Mouse (Mus musculus) liver, embryonic 11.5 days (tissue): ENCODE measurements around the gene Gan. TPM values are rescaled to one million over a fixed set of nuclear protein-coding genes. Genes with fewer than 3 reads are reported as not detected.

ENCODE experiments used
- ATAC-seq: fragments of 200-750 bp; cut with Nextera tagmentation; replicated peaks from 2 replicates; pipeline ENCODE4 v1.8.0; 2017; ENCODE audit warnings: moderate number of reproducible peaks, mild to moderate bottlenecking, moderate TSS enrichment, moderate library complexity; ENCODE audit not compliant: low FRiP score
- DNase-seq: peaks from one replicate; pipeline ENCODE4 v3.0.0-alpha.2; 2017; ENCODE audit warnings: low spot score
- H3K27ac ChIP-seq: fragments of 300-500 bp; sonication (generic); 2 replicates; pipeline ENCODE4 v1.5.1; 2014; ENCODE audit warnings: mild to moderate bottlenecking, low read depth, low read length, control low read depth
- H3K27me3 ChIP-seq: fragments of 300-500 bp; sonication (generic); replicated peaks from 2 replicates; pipeline ENCODE4 v1.6.1; 2014; ENCODE audit warnings: low read length, mixed read lengths; ENCODE audit not compliant: control insufficient read depth, insufficient read depth
- H3K36me3 ChIP-seq: fragments of 300-500 bp; sonication (generic); 2 replicates; pipeline ENCODE4 v1.6.1; 2014; ENCODE audit warnings: mild to moderate bottlenecking, low read length, moderate library complexity, mixed read lengths; ENCODE audit not compliant: control insufficient read depth, insufficient read depth
- H3K4me1 ChIP-seq: fragments of 300-500 bp; sonication (generic); replicated peaks from 2 replicates; pipeline ENCODE4 v1.6.1; 2014; ENCODE audit warnings: low read length, mixed read lengths; ENCODE audit not compliant: control insufficient read depth, insufficient read depth
- H3K4me2 ChIP-seq: fragments of 300-500 bp; sonication (generic); 2 replicates; pipeline ENCODE4 v1.6.1; 2014; ENCODE audit warnings: mild to moderate bottlenecking, control low read depth, moderate library complexity
- H3K4me3 ChIP-seq: fragments of 300-500 bp; sonication (generic); 2 replicates; pipeline ENCODE4 v1.5.1; 2014; ENCODE audit warnings: low read depth, low read length, control low read depth
- H3K9ac ChIP-seq: fragments of 300-500 bp; sonication (generic); 2 replicates; pipeline ENCODE4 v1.6.1; 2014; ENCODE audit warnings: low read depth, low read length, control low read depth
- H3K9me3 ChIP-seq: fragments of 300-500 bp; sonication (generic); 2 replicates; pipeline ENCODE4 v1.6.1; 2016; ENCODE audit warnings: low read length, inconsistent platforms, mixed read lengths; ENCODE audit not compliant: control insufficient read depth
- WGBS: fragments of 180-500 bp; shearing (Covaris S2); extraction: QIAGEN DNeasy Blood & Tissue Kit; methylation state at CpG from one replicate; pipeline ENCODE4 v1.1.7; 2014; 5-methylcytosine and 5-hydroxymethylcytosine counted together
- polyA plus RNA-seq: library from polyadenylated mRNA; unstranded; fragments of >200 nt; fragmentation: Nextera tagmentation; extraction: Ambion mirVana; gene quantifications from 2 replicates; pipeline ENCODE4 v1.2.1, GENCODE M21; 2014

Gan gene
- polyA plus RNA-seq, 1 experiment from 2014 or later: 2.1 TPM

DNA sequence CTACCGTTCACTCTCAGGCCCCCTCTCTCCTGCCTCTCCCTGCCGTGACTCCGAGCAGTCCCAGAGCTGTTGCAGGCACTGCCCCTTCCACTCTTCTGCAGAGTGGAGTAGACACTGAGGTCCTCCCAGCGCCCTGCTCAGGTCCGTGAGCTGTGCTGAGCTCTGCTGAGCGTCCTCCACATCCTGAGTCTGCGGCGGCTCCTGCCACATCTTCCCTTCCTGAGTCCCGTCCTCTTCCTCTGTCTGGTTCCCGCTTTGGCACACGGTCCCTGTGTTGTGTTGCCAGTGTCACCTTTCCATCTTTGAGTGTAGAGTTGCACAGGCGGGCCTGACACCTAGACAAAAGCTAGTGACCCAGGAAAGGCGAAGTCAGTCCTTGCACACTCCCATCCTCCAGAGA, 42.4 kb downstream of the Gan start:
- 66% methylated on average over 13 of the region's 13 CpGs for WGBS
- Histone ChIP-seq H3K27ac (peak overlapping the region; percentile 87), H3K27me3 (no peaks in the 10 kb centered on the region), H3K36me3 (peaks cover 14% of the 10 kb centered on the region; the same call in 1 of the 2 replicates), H3K4me3 (no peak overlapping the region), H3K9me3 (no peaks in the 10 kb centered on the region), H3K9ac (peak overlapping the region; percentile 43; the same call in 1 of the 2 replicates), H3K4me2 (peak overlapping the region; percentile 37), H3K4me1 (peaks cover 46% of the 10 kb centered on the region)
- no peak for DNase-seq
- no peak for ATAC-seq

DNA sequence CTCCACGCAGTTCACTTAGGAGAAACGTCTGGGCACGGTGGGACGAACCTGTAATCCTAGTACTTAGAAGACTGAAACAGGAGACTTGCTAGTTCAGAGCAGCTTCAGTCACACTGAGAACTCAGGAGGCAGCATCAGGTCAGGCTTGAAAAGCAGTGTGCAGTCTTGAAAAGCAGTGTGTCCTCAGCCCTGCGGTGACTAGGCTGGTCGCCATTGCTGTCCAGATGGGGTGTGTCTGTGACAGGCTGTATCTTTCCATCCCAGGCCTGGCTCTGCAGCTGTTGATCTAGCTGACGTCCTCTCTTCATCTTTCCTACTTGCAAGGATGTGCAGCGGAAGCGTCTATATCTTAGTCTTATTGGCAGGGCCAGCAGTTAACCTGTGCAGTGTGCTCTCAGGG, 42.9 kb downstream of the Gan start:
- H3K9me3 ChIP-seq: no peaks in the 10 kb centered on the region
- H3K27ac ChIP-seq: peak overlapping the region; percentile 87
- ATAC-seq (peak; percentile 75), DNase-seq (peak; percentile 51)
- WGBS: 64% methylated on average over 9 of the region's 9 CpGs
- peak overlapping the region; percentile 37 for H3K4me2 ChIP-seq
- peak overlapping the region; percentile 43; the same call in 1 of the 2 replicates for H3K9ac ChIP-seq
- peaks cover 12% of the 10 kb centered on the region; the same call in 1 of the 2 replicates for H3K36me3 ChIP-seq
- no peak overlapping the region for H3K4me3 ChIP-seq
- no peaks in the 10 kb centered on the region for H3K27me3 ChIP-seq
- H3K4me1 ChIP-seq: peaks cover 46% of the 10 kb centered on the region

DNA sequence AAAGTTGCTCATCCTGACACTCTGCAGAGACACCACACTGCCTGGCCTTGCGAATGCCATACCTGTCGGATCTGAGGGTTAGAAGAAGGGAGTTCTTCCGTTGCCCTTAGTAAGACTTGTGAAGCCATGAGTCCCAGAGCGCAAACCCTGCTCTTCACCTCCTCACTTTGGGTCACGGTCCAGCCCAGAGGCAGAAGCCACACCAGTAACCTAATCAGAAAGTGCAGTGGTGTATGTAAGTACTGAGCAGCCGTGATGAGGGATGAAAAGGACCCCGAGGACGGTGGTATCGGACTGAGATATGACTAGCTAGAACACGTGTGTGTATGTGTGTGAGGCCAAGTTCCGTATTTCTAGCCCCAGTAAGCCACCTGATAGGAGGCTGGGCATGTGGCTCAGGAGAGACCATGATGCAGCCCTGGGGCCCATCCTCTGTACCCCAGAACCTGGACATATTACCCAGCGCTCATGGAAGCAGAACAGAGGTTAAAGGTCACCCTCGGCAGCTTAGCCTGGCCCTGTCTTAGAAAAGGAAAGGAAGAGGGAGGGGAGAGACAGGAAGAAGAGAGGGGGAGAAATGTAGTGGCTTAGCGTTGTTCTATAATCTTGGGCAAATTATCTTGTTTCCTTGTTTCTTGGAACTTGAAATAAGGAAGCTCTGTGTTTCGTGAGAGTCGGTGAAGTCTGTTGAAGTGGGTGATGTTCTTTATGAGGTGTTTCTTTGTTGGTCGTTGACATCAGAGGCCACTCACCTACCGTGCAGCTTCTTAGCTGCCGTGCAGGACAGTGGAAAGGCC, 43.5 kb downstream of the Gan start:
- Histone ChIP-seq H3K4me3 (no peak overlapping the region), H3K27ac (peak overlapping the region; percentile 87), H3K4me2 (peak overlapping the region; percentile 37), H3K4me1 (peaks cover 46% of the 10 kb centered on the region), H3K27me3 (no peaks in the 10 kb centered on the region), H3K9ac (0 out of 2 replicates have a peak overlapping the region, but pooled peaks have one; percentile 38), H3K36me3 (peaks cover 9% of the 10 kb centered on the region; the same call in 1 of the 2 replicates), H3K9me3 (no peaks in the 10 kb centered on the region)
- ATAC-seq (peak; percentile 30), DNase-seq (no peak)
- WGBS: 56% methylated on average over 19 of the region's 19 CpGs

DNA sequence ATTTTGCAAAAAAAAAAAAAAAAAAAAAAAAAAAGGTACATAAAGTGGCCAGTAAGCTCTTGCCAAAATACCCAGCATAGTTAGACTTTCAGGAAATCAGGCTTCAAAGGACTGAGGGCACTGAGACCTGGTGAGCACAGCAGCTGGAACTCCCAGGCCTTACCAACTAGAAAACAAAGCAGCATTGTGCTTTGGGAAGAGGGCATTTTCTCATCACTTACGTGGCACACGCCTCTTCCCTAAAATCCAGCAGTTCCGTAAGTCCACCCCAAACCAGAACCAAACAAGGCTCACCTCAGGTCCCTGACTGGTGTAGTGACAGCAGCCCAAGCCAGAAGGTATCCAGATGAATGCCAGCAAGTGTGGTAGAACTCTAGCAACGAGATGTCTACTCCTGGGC, 45.1 kb downstream of the Gan start:
- H3K4me1 ChIP-seq: peaks cover 34% of the 10 kb centered on the region
- DNase-seq (no peak), ATAC-seq (no peak)
- peaks cover 6% of the 10 kb centered on the region; the same call in 1 of the 2 replicates for H3K36me3 ChIP-seq
- WGBS: 95% methylated on average over 4 of the region's 4 CpGs
- H3K4me3 ChIP-seq: no peak overlapping the region
- no peaks in the 10 kb centered on the region for H3K9me3 ChIP-seq
- H3K27me3 ChIP-seq: no peaks in the 10 kb centered on the region
- no peak overlapping the region for H3K27ac ChIP-seq
- no peak overlapping the region for H3K9ac ChIP-seq
- H3K4me2 ChIP-seq: no peak overlapping the region

DNA sequence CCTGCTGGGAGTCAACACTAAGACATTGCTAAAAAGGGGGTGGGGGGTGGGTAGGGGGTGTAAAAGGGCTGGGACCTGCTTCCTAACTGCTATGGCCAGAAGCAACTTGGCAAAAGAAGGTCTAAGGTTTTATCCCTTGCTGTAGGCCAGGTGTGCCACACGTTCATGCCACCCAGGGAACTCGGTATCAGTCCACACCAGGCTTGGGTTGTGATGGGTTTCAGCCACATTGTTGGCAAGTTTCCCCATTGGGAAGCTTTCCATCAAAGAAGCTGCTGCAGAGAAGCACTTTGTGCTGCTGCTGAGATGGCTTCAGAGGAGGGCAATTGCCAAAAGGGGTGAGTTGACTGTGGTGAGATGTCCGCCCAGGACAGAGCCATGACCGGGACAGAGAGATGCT, 47.9 kb downstream of the Gan start:
- no peaks in the 10 kb centered on the region for H3K9me3 ChIP-seq

DNA sequence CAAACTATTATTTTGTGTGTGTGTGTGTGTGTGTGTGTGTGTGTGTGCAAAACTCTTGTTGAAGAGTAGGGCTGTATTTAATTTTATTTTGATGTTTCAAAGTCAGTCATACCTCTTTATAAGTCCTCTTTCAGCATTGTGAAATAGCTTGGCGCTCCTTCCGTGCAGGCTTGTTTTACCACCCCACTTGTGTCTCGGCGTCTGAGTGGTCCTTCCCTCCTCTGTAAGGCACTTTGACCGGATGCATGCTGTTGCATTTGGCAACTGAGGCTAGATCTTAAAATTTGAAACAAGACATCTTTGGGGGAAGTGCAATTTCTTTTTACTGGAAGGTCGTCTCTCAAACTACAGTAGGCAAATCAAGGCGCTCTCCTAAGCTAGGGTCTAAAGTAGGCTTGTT, 48.7 kb downstream of the Gan start:
- Histone ChIP-seq H3K4me1 (peaks cover 4% of the 10 kb centered on the region), H3K36me3 (peaks cover 6% of the 10 kb centered on the region; the same call in 1 of the 2 replicates), H3K4me3 (no peak overlapping the region), H3K9ac (no peak overlapping the region), H3K9me3 (no peaks in the 10 kb centered on the region), H3K4me2 (no peak overlapping the region), H3K27me3 (no peaks in the 10 kb centered on the region), H3K27ac (no peak overlapping the region)
- 91% methylated on average over 7 of the region's 7 CpGs for WGBS
- ATAC-seq (no peak), DNase-seq (no peak)

More for the DNA sequence above, 47.9 kb downstream of the Gan start:
- Histone ChIP-seq H3K36me3 (peaks cover 6% of the 10 kb centered on the region; the same call in 1 of the 2 replicates), H3K4me1 (peaks cover 12% of the 10 kb centered on the region), H3K27ac (no peak overlapping the region), H3K9ac (no peak overlapping the region), H3K4me3 (no peak overlapping the region), H3K27me3 (no peaks in the 10 kb centered on the region), H3K4me2 (no peak overlapping the region)
- WGBS: 89% methylated on average over 4 of the region's 4 CpGs
- ATAC-seq: no peak
- DNase-seq: no peak

DNA sequence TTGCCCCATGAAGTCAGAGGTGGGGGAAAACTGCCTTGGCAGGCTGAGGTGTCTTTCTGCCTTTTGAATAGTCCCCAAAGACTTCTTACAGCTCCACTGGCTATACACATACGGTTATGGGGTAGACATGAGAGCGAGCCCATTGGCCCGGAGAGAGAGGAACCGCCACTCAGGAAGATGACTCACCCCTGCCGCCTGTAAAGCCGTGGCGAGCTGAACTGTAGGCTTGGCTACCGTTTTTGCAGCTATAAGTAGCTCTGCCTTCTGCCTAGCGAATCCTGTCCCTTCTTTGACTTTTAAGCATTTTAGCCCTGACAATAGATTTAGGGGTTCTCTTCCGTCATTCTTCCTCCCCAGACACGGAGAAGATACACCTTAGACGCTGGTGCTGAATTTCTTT, 51.2 kb downstream of the Gan start:
- DNase-seq (no peak), ATAC-seq (no peak)
- Histone ChIP-seq H3K4me2 (no peak overlapping the region), H3K36me3 (peaks cover 3% of the 10 kb centered on the region; the same call in 1 of the 2 replicates), H3K9ac (no peak overlapping the region), H3K4me1 (no peaks in the 10 kb centered on the region), H3K27me3 (no peaks in the 10 kb centered on the region), H3K4me3 (no peak overlapping the region), H3K9me3 (no peaks in the 10 kb centered on the region), H3K27ac (no peak overlapping the region)
- WGBS: 71% methylated on average over 12 of the region's 12 CpGs

DNA sequence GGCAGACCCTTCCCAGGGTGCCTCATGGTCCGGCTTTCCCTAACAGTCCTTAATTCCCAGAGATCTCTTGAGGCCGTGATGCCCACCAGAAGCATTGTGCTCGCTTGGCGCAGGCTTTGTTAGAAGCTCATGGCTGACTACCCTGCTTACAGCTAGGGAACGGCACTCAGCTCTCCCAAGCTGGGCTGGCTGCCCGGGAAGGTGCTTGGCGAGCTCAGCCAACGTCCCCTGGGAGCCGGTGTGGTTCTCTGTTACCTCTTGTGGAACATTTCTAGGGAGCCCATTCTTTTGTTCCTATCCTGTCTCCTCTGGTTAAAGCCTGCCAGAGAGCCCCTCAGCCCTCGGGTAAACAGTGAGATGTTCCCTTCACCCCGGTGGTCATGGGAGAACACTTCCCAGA, 54.2 kb downstream of the Gan start:
- 89% methylated on average over 11 of the region's 11 CpGs for WGBS

DNA sequence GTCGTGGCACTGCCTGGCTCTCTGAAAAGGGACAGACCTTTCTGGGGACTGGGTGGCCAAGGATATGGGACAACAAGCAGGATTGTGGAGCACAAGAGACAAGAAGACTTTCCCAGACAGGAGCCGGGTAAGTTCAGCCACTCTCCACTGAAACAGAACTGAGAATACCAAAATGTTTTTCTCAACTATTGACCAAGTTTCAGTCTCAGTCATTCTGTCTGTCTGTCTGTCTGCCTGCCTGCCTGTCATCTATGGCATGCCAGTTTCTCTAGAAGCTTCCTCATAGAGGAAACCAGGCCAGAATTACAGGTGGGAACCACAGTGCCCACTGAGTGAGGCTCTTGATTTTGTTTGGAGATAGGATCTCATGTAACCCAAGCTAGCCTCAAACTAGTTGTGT, 59.8 kb downstream of the Gan start:
- Histone ChIP-seq H3K4me1 (no peaks in the 10 kb centered on the region), H3K9ac (no peak overlapping the region), H3K27ac (no peak overlapping the region), H3K4me3 (no peak overlapping the region), H3K4me2 (no peak overlapping the region), H3K27me3 (no peaks in the 10 kb centered on the region), H3K9me3 (no peaks in the 10 kb centered on the region), H3K36me3 (no peaks in the 10 kb centered on the region)
- WGBS: 89% methylated on average over 2 of the region's 2 CpGs
- DNase-seq (no peak), ATAC-seq (no peak)

More for the DNA sequence above, 54.2 kb downstream of the Gan start:
- Histone ChIP-seq H3K27ac (no peak overlapping the region), H3K4me2 (no peak overlapping the region), H3K4me3 (no peak overlapping the region), H3K36me3 (no peaks in the 10 kb centered on the region), H3K4me1 (no peaks in the 10 kb centered on the region), H3K27me3 (no peaks in the 10 kb centered on the region), H3K9ac (no peak overlapping the region), H3K9me3 (no peaks in the 10 kb centered on the region)
- ATAC-seq (no peak), DNase-seq (no peak)
